Mouse (Mus musculus) midbrain, embryonic 16.5 days (tissue): ENCODE data around the gene Rasl12. TPM values are rescaled to one million over a fixed set of nuclear protein-coding genes. Genes with fewer than 3 reads are reported as not detected.

Source experiments
- ATAC-seq: fragments of 200-750 bp; cut with Nextera tagmentation; 2 replicates; pipeline ENCODE4 v1.8.0; 2017; ENCODE audit warnings: moderate TSS enrichment
- H3K27ac ChIP-seq: fragments of 300-500 bp; sonication (generic); 2 replicates; pipeline ENCODE4 v1.5.1; 2014; ENCODE audit warnings: mild to moderate bottlenecking, low read length, mixed read lengths
- H3K27me3 ChIP-seq: fragments of 300-500 bp; sonication (generic); 2 replicates; pipeline ENCODE4 v1.6.1; 2014; ENCODE audit warnings: low read depth, low read length, mixed read lengths; ENCODE audit not compliant: control insufficient read depth, insufficient read depth
- H3K36me3 ChIP-seq: fragments of 300-500 bp; sonication (generic); 2 replicates; pipeline ENCODE4 v1.6.1; 2014; ENCODE audit warnings: mild to moderate bottlenecking, low read length, moderate library complexity, mixed read lengths; ENCODE audit not compliant: control insufficient read depth, insufficient read depth
- H3K4me1 ChIP-seq: fragments of 300-500 bp; sonication (generic); 2 replicates; pipeline ENCODE4 v1.6.1; 2014; ENCODE audit warnings: mild to moderate bottlenecking, low read length, mixed read lengths; ENCODE audit not compliant: control insufficient read depth, insufficient read depth
- H3K4me2 ChIP-seq: fragments of 300-500 bp; sonication (generic); 2 replicates; pipeline ENCODE4 v1.6.1; 2014; ENCODE audit warnings: mild to moderate bottlenecking, low read length, mixed read lengths
- H3K4me3 ChIP-seq: fragments of 300-500 bp; sonication (generic); 2 replicates; pipeline ENCODE4 v1.5.1; 2014; ENCODE audit warnings: low read depth, mild to moderate bottlenecking, low read length, moderate library complexity, mixed read lengths
- H3K9ac ChIP-seq: fragments of 300-500 bp; sonication (generic); 2 replicates; pipeline ENCODE4 v1.6.1; 2014; ENCODE audit warnings: low read depth, low read length, mixed read lengths
- H3K9me3 ChIP-seq: fragments of 300-500 bp; sonication (generic); replicated peaks from 2 replicates; pipeline ENCODE4 v1.6.1; 2014; ENCODE audit warnings: mild to moderate bottlenecking, low read length, mixed read lengths; ENCODE audit not compliant: control insufficient read depth, poor library complexity, severe bottlenecking
- WGBS: fragments of 180-500 bp; shearing (Covaris S2); extraction: QIAGEN DNeasy Blood & Tissue Kit; methylation state at CpG from one replicate; pipeline ENCODE4 v1.1.7; 2014; 5-methylcytosine and 5-hydroxymethylcytosine counted together
- polyA plus RNA-seq: library from polyadenylated mRNA; unstranded; fragments of >200 nt; fragmentation: Nextera tagmentation; extraction: Ambion mirVana; gene quantifications from 2 replicates; pipeline ENCODE4 v1.2.1, GENCODE M21; 2015

The Rasl12 gene
- polyA plus RNA-seq, 1 experiment from 2014 or later: 7.1 TPM

DNA sequence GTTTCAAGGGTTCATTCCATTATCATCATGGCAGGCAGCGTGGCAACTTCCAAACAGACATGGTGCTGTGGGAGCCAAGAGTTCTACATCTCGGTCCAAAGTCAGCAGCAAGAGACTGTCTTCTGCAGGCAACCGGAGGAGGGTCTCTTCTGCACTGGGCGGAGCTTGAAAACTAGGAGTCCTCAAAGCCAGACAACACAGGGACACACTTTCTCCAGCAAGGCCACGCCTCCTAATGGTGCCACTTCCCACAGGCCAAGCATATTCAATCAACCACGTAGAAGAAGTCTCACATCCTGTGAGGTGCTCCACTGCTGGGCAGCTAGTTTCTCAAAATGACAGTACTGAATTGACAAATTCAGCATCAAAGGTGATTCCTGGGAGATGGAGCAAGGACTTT lies 49.6 kb downstream of the Rasl12 start:
- 91% methylated on average over 6 of the region's 6 CpGs for WGBS

DNA sequence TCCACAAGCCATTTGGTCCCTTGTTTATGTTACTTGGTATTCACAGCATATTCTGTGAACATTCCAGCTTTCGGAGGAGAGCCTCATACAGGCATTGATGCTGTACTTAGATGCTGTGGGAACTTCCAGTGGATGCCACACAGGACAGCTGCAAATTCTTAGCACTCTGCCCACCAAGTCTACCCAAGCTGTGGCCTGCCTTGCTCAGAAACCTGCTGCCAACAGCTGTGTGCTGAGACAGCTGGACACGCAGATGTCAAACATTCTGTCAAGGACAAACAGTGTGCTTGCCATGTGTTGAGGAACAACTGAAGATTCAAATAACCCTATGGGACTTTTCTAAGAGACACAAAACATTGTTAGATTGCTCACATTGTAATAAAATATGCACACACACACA lies 60.7 kb downstream of the Rasl12 start:
- Histone ChIP-seq H3K9me3 (no peaks in the 10 kb centered on the region), H3K4me1 (peaks cover 20% of the 10 kb centered on the region), H3K27me3 (no peaks in the 10 kb centered on the region), H3K4me3 (no peak overlapping the region), H3K27ac (no peak overlapping the region), H3K4me2 (no peak overlapping the region), H3K36me3 (no peaks in the 10 kb centered on the region), H3K9ac (no peak overlapping the region)
- 80% methylated on average over 2 of the region's 2 CpGs for WGBS
- no peak for ATAC-seq

More for the DNA sequence above, 49.6 kb downstream of the Rasl12 start:
- no peaks in the 10 kb centered on the region for H3K4me1 ChIP-seq
- H3K4me2 ChIP-seq: no peak overlapping the region
- no peaks in the 10 kb centered on the region for H3K27me3 ChIP-seq
- peaks cover 47% of the 10 kb centered on the region for H3K36me3 ChIP-seq
- no peak for ATAC-seq
- H3K4me3 ChIP-seq: no peak overlapping the region
- no peak overlapping the region for H3K27ac ChIP-seq
- H3K9me3 ChIP-seq: no peaks in the 10 kb centered on the region
- H3K9ac ChIP-seq: no peak overlapping the region

GRCm38 (mm10) chr9:65460198-65460597 lies 61.9 kb downstream of the Rasl12 start:
- 30% methylated on average over 3 of the region's 3 CpGs for WGBS
- H3K4me2 ChIP-seq: peak overlapping the region; percentile 65
- peaks cover 20% of the 10 kb centered on the region for H3K4me1 ChIP-seq
- H3K27me3 ChIP-seq: no peaks in the 10 kb centered on the region
- peak; percentile 12 for ATAC-seq
- peak overlapping the region; percentile 93 for H3K27ac ChIP-seq
- H3K9ac ChIP-seq: peak overlapping the region; percentile 88
- no peaks in the 10 kb centered on the region for H3K36me3 ChIP-seq
- H3K4me3 ChIP-seq: peak overlapping the region; percentile 82
- H3K9me3 ChIP-seq: no peaks in the 10 kb centered on the region

DNA sequence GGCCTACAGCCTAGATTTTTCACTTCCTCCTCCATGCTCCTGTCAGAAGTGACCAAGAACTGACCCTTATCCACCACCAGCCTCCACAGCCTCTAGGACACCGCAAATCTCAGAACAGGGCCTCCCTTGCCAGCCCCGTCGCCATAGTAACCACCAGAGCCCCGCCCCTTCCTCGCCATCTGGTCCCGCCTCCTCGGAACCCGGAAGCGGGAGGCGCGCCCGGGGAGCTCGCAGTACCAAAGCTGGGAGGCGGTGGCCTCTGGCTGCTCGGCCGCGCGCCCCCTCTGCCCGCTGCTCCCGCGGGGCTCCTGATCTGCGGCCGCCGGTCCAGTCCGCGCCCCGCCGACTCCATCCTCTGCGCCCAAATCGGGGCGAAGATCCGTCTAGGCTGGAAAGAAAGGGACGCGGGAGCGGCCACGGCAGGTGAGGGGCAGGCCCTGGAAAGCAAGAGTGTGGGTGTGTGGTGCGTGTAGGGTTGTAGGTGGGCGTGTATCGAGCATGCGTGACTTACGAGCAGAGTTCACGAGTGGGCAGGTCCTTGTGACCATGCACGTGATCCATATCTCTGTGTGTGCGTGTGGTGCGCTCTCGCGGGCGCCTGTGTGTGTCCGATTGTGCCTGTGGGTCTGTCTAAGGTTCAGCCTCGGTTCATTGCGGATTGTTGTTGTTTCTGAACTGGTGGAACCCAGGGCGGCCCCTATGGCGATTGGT lies 62.6 kb downstream of the Rasl12 start, which contains the start of gene Spg21:
Spg21 (plus strand) TSS at position 216 of the 711 bp plus-strand sequence.
- 1% methylated on average over 53 of the region's 53 CpGs for WGBS
- Histone ChIP-seq H3K36me3 (peaks cover 4% of the 10 kb centered on the region; the same call in 1 of the 2 replicates), H3K9ac (peak within 1 kb of the TSS; percentile 88), H3K4me1 (peaks cover 20% of the 10 kb centered on the region), H3K27ac (peak within 1 kb of the TSS; percentile 93), H3K4me2 (peak within 1 kb of the TSS; percentile 65), H3K9me3 (no peaks in the 10 kb centered on the region), H3K27me3 (no peaks in the 10 kb centered on the region), H3K4me3 (peak within 1 kb of the TSS; percentile 82)
- ATAC-seq: peak; percentile 98

GRCm38 (mm10) chr9:65462544-65462943 lies 64.2 kb downstream of the Rasl12 start:
- ATAC-seq: no peak
- no peak overlapping the region for H3K4me3 ChIP-seq
- H3K4me2 ChIP-seq: 0 out of 2 replicates have a peak overlapping the region, but pooled peaks have one; percentile 6
- H3K9me3 ChIP-seq: no peaks in the 10 kb centered on the region
- H3K36me3 ChIP-seq: peaks cover 11% of the 10 kb centered on the region; the same call in 1 of the 2 replicates
- no peak overlapping the region for H3K9ac ChIP-seq
- no peak overlapping the region for H3K27ac ChIP-seq
- WGBS: 80% methylated on average over 5 of the region's 5 CpGs
- no peaks in the 10 kb centered on the region for H3K27me3 ChIP-seq
- H3K4me1 ChIP-seq: peaks cover 20% of the 10 kb centered on the region

DNA sequence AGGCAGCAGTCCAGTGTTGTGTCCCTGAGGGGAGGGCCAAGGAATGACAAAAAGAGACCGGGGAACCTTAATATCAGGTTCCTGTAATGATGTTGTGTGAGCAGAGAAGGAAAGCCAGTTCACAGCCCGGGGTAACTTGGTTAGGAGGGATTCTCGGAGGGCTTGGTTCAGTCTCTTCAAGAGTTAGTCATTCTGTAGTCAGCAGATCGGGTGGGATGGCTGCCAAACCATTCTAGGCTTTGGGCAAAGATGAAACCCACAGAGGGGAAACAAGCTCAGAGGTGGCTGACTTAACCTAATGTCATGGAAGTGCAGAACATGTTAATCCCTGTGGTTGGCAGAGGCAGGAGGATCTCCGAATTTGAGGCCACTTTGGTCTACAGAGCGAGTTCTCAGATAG lies 65.9 kb downstream of the Rasl12 start:
- ATAC-seq: no peak
- H3K4me2 ChIP-seq: no peak overlapping the region
- no peaks in the 10 kb centered on the region for H3K27me3 ChIP-seq
- WGBS: 97% methylated on average over 6 of the region's 6 CpGs
- H3K36me3 ChIP-seq: peaks cover 11% of the 10 kb centered on the region; the same call in 1 of the 2 replicates
- no peaks in the 10 kb centered on the region for H3K9me3 ChIP-seq
- peaks cover 20% of the 10 kb centered on the region for H3K4me1 ChIP-seq
- no peak overlapping the region for H3K27ac ChIP-seq
- no peak overlapping the region for H3K9ac ChIP-seq
- H3K4me3 ChIP-seq: no peak overlapping the region

Other genes with a start within 250 kb of the Rasl12 start
- 8.5 and 9.0 TPM in 2 replicates for gene Parp16, start 203.2 kb upstream of the Rasl12 start, polyA plus RNA-seq
- gene Cilp, start 133.3 kb upstream of the Rasl12 start, polyA plus RNA-seq: 0.20 and 0.29 TPM in 2 replicates
- gene Clpx, start 104.2 kb upstream of the Rasl12 start, polyA plus RNA-seq: 38.0 and 42.2 TPM in 2 replicates
- 6.5 and 7.2 TPM in 2 replicates for gene Pdcd7, start 52.4 kb upstream of the Rasl12 start, polyA plus RNA-seq
- gene Ubap1l, start 37.5 kb upstream of the Rasl12 start, polyA plus RNA-seq: 2.1 and 2.7 TPM in 2 replicates
- gene Kbtbd13, start 6.9 kb upstream of the Rasl12 start, polyA plus RNA-seq: 0.50 and 0.67 TPM in 2 replicates
- gene Slc51b, start 24.4 kb downstream of the Rasl12 start, polyA plus RNA-seq: not detected in 2 replicates
- gene Mtfmt, start 37.3 kb downstream of the Rasl12 start, polyA plus RNA-seq: 23.2 and 25.0 TPM in 2 replicates
- gene Spg21, start 62.4 kb downstream of the Rasl12 start, polyA plus RNA-seq: 111 and 126 TPM in 2 replicates
- 1.1 and 1.8 TPM in 2 replicates for gene Ankdd1a, start 121.7 kb downstream of the Rasl12 start, polyA plus RNA-seq
- 3.1 and 3.8 TPM in 2 replicates for gene Plekho2, start 181.5 kb downstream of the Rasl12 start, polyA plus RNA-seq
- 2.0 and 2.1 TPM in 2 replicates for gene Pif1, start 188.7 kb downstream of the Rasl12 start, polyA plus RNA-seq
- gene Rbpms2, start 231.1 kb downstream of the Rasl12 start, polyA plus RNA-seq: 2.9 TPM in 2 replicates